Mouse (Mus musculus) limb, embryonic 14.5 days (tissue): Measurements from ENCODE around the gene Lsamp. TPM values are rescaled to one million over a fixed set of nuclear protein-coding genes. Genes with fewer than 3 reads are reported as not detected.

ENCODE experiments used
- ATAC-seq: fragments of 200-750 bp; cut with Nextera tagmentation; 2 replicates; pipeline ENCODE4 v1.8.0; 2017; ENCODE audit warnings: low read depth, moderate number of reproducible peaks, moderate TSS enrichment; ENCODE audit not compliant: low FRiP score
- DNase-seq: peaks from one replicate; pipeline ENCODE4 v3.0.0-alpha.2; 2015; ENCODE audit warnings: low spot score
- H3K27ac ChIP-seq: fragments of 300-500 bp; sonication (generic); replicated peaks from 2 replicates; pipeline ENCODE4 v1.5.1; 2014; ENCODE audit warnings: low read depth, mild to moderate bottlenecking, low read length, moderate library complexity, mixed read lengths
- H3K27me3 ChIP-seq: fragments of 300-500 bp; sonication (generic); 2 replicates; pipeline ENCODE4 v1.6.1; 2014; ENCODE audit warnings: low read length, mixed read lengths; ENCODE audit not compliant: control insufficient read depth, insufficient read depth
- H3K36me3 ChIP-seq: fragments of 300-500 bp; sonication (generic); 2 replicates; pipeline ENCODE4 v1.6.1; 2014; ENCODE audit warnings: mild to moderate bottlenecking, low read length, moderate library complexity, mixed read lengths; ENCODE audit not compliant: control insufficient read depth, insufficient read depth
- H3K4me1 ChIP-seq: fragments of 300-500 bp; sonication (generic); 2 replicates; pipeline ENCODE4 v1.6.1; 2014; ENCODE audit warnings: antibody characterized with exemption, low read length, mixed read lengths; ENCODE audit not compliant: control insufficient read depth, insufficient read depth
- H3K4me2 ChIP-seq: fragments of 300-500 bp; sonication (generic); replicated peaks from 2 replicates; pipeline ENCODE4 v1.6.1; 2014; ENCODE audit warnings: low read depth, mild to moderate bottlenecking, low read length, moderate library complexity; ENCODE audit not compliant: severe bottlenecking
- H3K4me3 ChIP-seq: fragments of 300-500 bp; sonication (generic); replicated peaks from 2 replicates; pipeline ENCODE4 v1.5.1; 2014; ENCODE audit warnings: low read length
- H3K9ac ChIP-seq: fragments of 300-500 bp; sonication (generic); 2 replicates; pipeline ENCODE4 v1.6.1; 2014; ENCODE audit warnings: mild to moderate bottlenecking, low read depth, low read length, moderate library complexity; ENCODE audit not compliant: severe bottlenecking
- H3K9me3 ChIP-seq: fragments of 300-500 bp; sonication (generic); 2 replicates; pipeline ENCODE4 v1.6.1; 2016; ENCODE audit warnings: low read length; ENCODE audit not compliant: control insufficient read depth
- POLR2A ChIP-seq: fragments of 200-500 bp; IDR thresholded peaks from 2 replicates; pipeline ENCODE4 v1.8.0; 2012; ENCODE audit warnings: inconsistent platforms, mild to moderate bottlenecking, moderate library complexity, borderline replicate concordance; ENCODE audit not compliant: insufficient read depth, insufficient read length; ENCODE audit errors: extremely low read depth
- WGBS: fragments of 180-500 bp; shearing (Covaris S2); extraction: QIAGEN DNeasy Blood & Tissue Kit; methylation state at CpG from one replicate; pipeline ENCODE4 v1.1.7; 2014; 5-methylcytosine and 5-hydroxymethylcytosine counted together
- polyA plus RNA-seq, 2 experiments: library from polyadenylated mRNA; depleted of rRNA in 1 of 2; stranded (reverse) in 1 of 2; unstranded in 1 of 2; fragments of >200 nt; fragmentation: Nextera tagmentation in 1 of 2; extraction: Ambion mirVana in 1 of 2; gene quantifications; 2 replicates each; pipeline versions ENCODE4 v1.2.1 to v1.2.3; 2012 to 2014

The Lsamp gene
- polyA plus RNA-seq, 2 experiments = 5.3 to 11.8 TPM

- Histone ChIP-seq H3K36me3 (no peaks in the 10 kb centered on the region), H3K4me1 (peaks cover 13% of the 10 kb centered on the region), H3K9ac (no peak overlapping the region), H3K4me2 (no peak overlapping the region), H3K4me3 (no peak overlapping the region), H3K9me3 (no peaks in the 10 kb centered on the region), H3K27me3 (no peaks in the 10 kb centered on the region), H3K27ac (no peak overlapping the region)
- ATAC-seq (no peak), DNase-seq (no peak)
- TF ChIP-seq POLR2A = no peak
- 88% methylated on average over 4 of the region's 4 CpGs for WGBS
Measured at GRCm38 (mm10) chr16:41913346-41913745, 1929.2 kb downstream of the Lsamp start.

- Histone ChIP-seq H3K27me3 (no peaks in the 10 kb centered on the region), H3K36me3 (no peaks in the 10 kb centered on the region), H3K9me3 (no peaks in the 10 kb centered on the region), H3K27ac (no peak overlapping the region), H3K9ac (no peak overlapping the region), H3K4me2 (no peak overlapping the region), H3K4me3 (no peak overlapping the region), H3K4me1 (peaks cover 13% of the 10 kb centered on the region)
- ATAC-seq (no peak), DNase-seq (no peak)
- no peak for TF ChIP-seq POLR2A
- WGBS = 84% methylated on average over 3 of the region's 3 CpGs
Measured at GRCm38 (mm10) chr16:41916342-41916741, 1932.2 kb downstream of the Lsamp start.

GRCm38 (mm10) chr16:41917057-41917821 is 1933.1 kb downstream of the Lsamp start:
- Histone ChIP-seq H3K36me3 (no peaks in the 10 kb centered on the region), H3K9ac (no peak overlapping the region), H3K4me1 (peaks cover 13% of the 10 kb centered on the region), H3K4me3 (no peak overlapping the region), H3K4me2 (no peak overlapping the region), H3K9me3 (no peaks in the 10 kb centered on the region), H3K27ac (peak overlapping the region; percentile 52; the same call in 1 of the 2 replicates), H3K27me3 (no peaks in the 10 kb centered on the region)
- WGBS = 14% methylated on average over 6 of the region's 6 CpGs
- ATAC-seq (peak; percentile 58), DNase-seq (peak; percentile 68)
- TF ChIP-seq POLR2A = no peak

GRCm38 (mm10) chr16:41929546-41929945 is 1945.4 kb downstream of the Lsamp start:
- ATAC-seq = no peak
- TF ChIP-seq POLR2A = no peak
- H3K27ac ChIP-seq = no peak overlapping the region
- DNase-seq = no peak
- H3K27me3 ChIP-seq = no peaks in the 10 kb centered on the region
- no peak overlapping the region for H3K4me3 ChIP-seq
- no peaks in the 10 kb centered on the region for H3K9me3 ChIP-seq
- no peak overlapping the region for H3K9ac ChIP-seq
- WGBS = 96% methylated on average over 4 of the region's 4 CpGs
- H3K4me2 ChIP-seq = no peak overlapping the region
- no peaks in the 10 kb centered on the region for H3K4me1 ChIP-seq
- no peaks in the 10 kb centered on the region for H3K36me3 ChIP-seq

- 53% methylated on average over 2 of the region's 2 CpGs for WGBS
- no peaks in the 10 kb centered on the region for H3K36me3 ChIP-seq
- no peaks in the 10 kb centered on the region for H3K9me3 ChIP-seq
- H3K9ac ChIP-seq = no peak overlapping the region
- no peaks in the 10 kb centered on the region for H3K4me1 ChIP-seq
- TF ChIP-seq POLR2A = no peak
- no peak overlapping the region for H3K27ac ChIP-seq
- no peak overlapping the region for H3K4me3 ChIP-seq
- no peak for DNase-seq
- ATAC-seq = no peak
- no peaks in the 10 kb centered on the region for H3K27me3 ChIP-seq
- no peak overlapping the region for H3K4me2 ChIP-seq
Measured at GRCm38 (mm10) chr16:41935701-41936100, 1951.5 kb downstream of the Lsamp start.
